Mouse (Mus musculus) C2C12 (cell line): ENCODE measurements around the gene Ache. TPM values are rescaled to one million over a fixed set of nuclear protein-coding genes. Genes with fewer than 3 reads are reported as not detected.
"Not testable (repeated sequence)": the region's sequence is repeated elsewhere in the genome, so short reads cannot be mapped to it uniquely, and the experiment has no call there.

Source experiments
- H3K27me3 ChIP-seq: one replicate; pipeline ENCODE4 v1.6.1; 2011; ENCODE audit not compliant: control insufficient read depth, insufficient read depth, insufficient read length
- H3K36me3 ChIP-seq: one replicate; pipeline ENCODE4 v1.6.1; 2011; ENCODE audit not compliant: control insufficient read depth, insufficient read depth
- H3K4me3 ChIP-seq: one replicate; pipeline ENCODE4 v1.5.1; 2011; ENCODE audit warnings: mild to moderate bottlenecking, control low read depth; ENCODE audit not compliant: poor library complexity, insufficient read depth, severe bottlenecking
- H3K79me2 ChIP-seq: one replicate; pipeline ENCODE4 v1.6.1; 2011; ENCODE audit not compliant: control insufficient read depth, insufficient read depth
- H3K79me3 ChIP-seq: one replicate; pipeline ENCODE4 v1.6.1; 2011; ENCODE audit warnings: low read depth, control low read depth
- H3ac ChIP-seq: one replicate; pipeline ENCODE3; 2011; ENCODE audit warnings: low read depth; ENCODE audit not compliant: control insufficient read depth, insufficient read length
- CEBPB ChIP-seq: IDR thresholded peaks from one replicate; pipeline ENCODE4 v1.6.1; 2011; ENCODE audit warnings: low read depth, mild to moderate bottlenecking, control low read depth, moderate library complexity
- CTCF ChIP-seq: IDR thresholded peaks from one replicate; pipeline ENCODE4 v1.5.1; 2011; ENCODE audit not compliant: control insufficient read depth, insufficient read depth, insufficient read length
- FOSL1 ChIP-seq: IDR thresholded peaks from one replicate; pipeline ENCODE4 v1.8.0; 2011; ENCODE audit warnings: mild to moderate bottlenecking, low read length; ENCODE audit not compliant: poor library complexity, insufficient read depth, severe bottlenecking
- MAX ChIP-seq: IDR thresholded peaks from one replicate; pipeline ENCODE4 v1.6.1; 2011; ENCODE audit warnings: mild to moderate bottlenecking, control low read depth
- MYOD1 ChIP-seq: IDR thresholded peaks from one replicate; pipeline ENCODE4 v1.6.1; 2011; ENCODE audit warnings: low read depth; ENCODE audit not compliant: control insufficient read depth, insufficient read length
- MYOG ChIP-seq: IDR thresholded peaks from one replicate; pipeline ENCODE4 v1.6.1; 2011; ENCODE audit not compliant: control insufficient read depth, insufficient read length; ENCODE audit errors: extremely low read depth
- USF1 ChIP-seq: IDR thresholded peaks from one replicate; pipeline ENCODE4 v1.6.1; 2011; ENCODE audit warnings: low read depth, mild to moderate bottlenecking, control low read depth, moderate library complexity
- polyA plus RNA-seq: library from polyadenylated mRNA; unstranded; fragments of >200 nt; fragmentation: generic; extraction: Trizol; gene quantifications from one replicate; pipeline ENCODE4 v1.2.1, GENCODE M21; 2012; ENCODE audit warnings: missing spikeins

The Ache gene
- polyA plus RNA-seq, 1 experiment = 0.06 TPM

GRCm38 (mm10) chr5:137277360-137278342 is 9.7 kb upstream of the Ache start:
- H3K36me3 ChIP-seq = no peaks in the 10 kb centered on the region
- TF ChIP-seq CTCF (peak; percentile 19), USF1 (no peak)
- no peaks in the 10 kb centered on the region for H3K79me3 ChIP-seq
- no peak overlapping the region for H3ac ChIP-seq
- H3K27me3 ChIP-seq = peaks cover 7% of the 10 kb centered on the region
- no peak overlapping the region for H3K4me3 ChIP-seq
- no peaks in the 10 kb centered on the region for H3K79me2 ChIP-seq

GRCm38 (mm10) chr5:137284411-137284810 is 2.9 kb upstream of the Ache start:
- H3K36me3 ChIP-seq, H3ac ChIP-seq, H3K79me2 ChIP-seq, H3K4me3 ChIP-seq, H3K79me3 ChIP-seq: not testable (repeated sequence)
- H3K27me3 ChIP-seq = peaks cover 26% of the 10 kb centered on the region

- Histone ChIP-seq H3ac (no peak overlapping the region), H3K4me3 (no peak overlapping the region), H3K36me3 (no peaks in the 10 kb centered on the region), H3K79me3 (no peaks in the 10 kb centered on the region), H3K27me3 (peaks cover 29% of the 10 kb centered on the region), H3K79me2 (no peaks in the 10 kb centered on the region)
- no peak for TF ChIP-seq FOSL1
- no peak for TF ChIP-seq CTCF
- no peak for TF ChIP-seq USF1
- TF ChIP-seq MAX = no peak
- no peak for TF ChIP-seq CEBPB
- TF ChIP-seq MYOG = no peak
- TF ChIP-seq MYOD1 = no peak
Observed at GRCm38 (mm10) chr5:137285045-137285444, 2.3 kb upstream of the Ache start.

- peaks cover 29% of the 10 kb centered on the region for H3K27me3 ChIP-seq
- H3K79me2 ChIP-seq = no peaks in the 10 kb centered on the region
- H3K4me3 ChIP-seq = no peak overlapping the region
- H3K36me3 ChIP-seq = no peaks in the 10 kb centered on the region
- TF ChIP-seq MYOD1 = no peak
- no peak for TF ChIP-seq MAX
- no peak for TF ChIP-seq USF1
- no peak for TF ChIP-seq FOSL1
- TF ChIP-seq CEBPB = no peak
- no peak for TF ChIP-seq CTCF
- no peak for TF ChIP-seq MYOG
- H3ac ChIP-seq = no peak overlapping the region
- no peaks in the 10 kb centered on the region for H3K79me3 ChIP-seq
Observed at GRCm38 (mm10) chr5:137285986-137286385, 1.3 kb upstream of the Ache start.

DNA sequence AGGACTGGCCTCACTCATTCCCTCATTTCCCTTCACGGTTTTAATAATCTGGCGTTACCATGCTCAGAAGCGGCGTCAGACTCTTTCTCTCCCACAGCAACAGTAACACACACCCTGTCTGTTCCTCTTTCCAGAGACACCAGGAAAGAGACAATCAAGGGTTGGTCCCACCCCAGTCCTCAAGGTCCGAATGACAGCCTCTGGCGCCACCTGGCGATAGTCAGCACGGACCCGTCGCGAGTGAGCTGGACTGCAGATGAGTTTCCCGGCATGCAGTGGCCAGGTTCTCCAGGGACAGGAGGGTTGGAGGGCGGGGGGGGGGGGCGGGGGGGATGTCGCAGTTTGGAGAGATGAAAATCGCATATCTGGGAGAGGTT is 676 bp upstream of the Ache start:
- TF ChIP-seq CEBPB = no peak
- TF ChIP-seq USF1 = no peak
- no peak for TF ChIP-seq MAX
- no peak for TF ChIP-seq MYOG
- no peak for TF ChIP-seq MYOD1
- peak; percentile 93 for TF ChIP-seq CTCF
- Histone ChIP-seq H3K79me2 (no peaks in the 10 kb centered on the region), H3ac (no peak overlapping the region), H3K4me3 (no peak overlapping the region), H3K36me3 (no peaks in the 10 kb centered on the region), H3K79me3 (no peaks in the 10 kb centered on the region), H3K27me3 (peaks cover 29% of the 10 kb centered on the region)
